Mouse (Mus musculus) lung, postnatal 4 days (tissue): ENCODE data around the gene Suclg2.

ENCODE experiments used
- DNase-seq, 2 experiments: peaks; one replicate each; pipeline ENCODE4 v3.0.0; 2021

Gene Suclg2

DNA sequence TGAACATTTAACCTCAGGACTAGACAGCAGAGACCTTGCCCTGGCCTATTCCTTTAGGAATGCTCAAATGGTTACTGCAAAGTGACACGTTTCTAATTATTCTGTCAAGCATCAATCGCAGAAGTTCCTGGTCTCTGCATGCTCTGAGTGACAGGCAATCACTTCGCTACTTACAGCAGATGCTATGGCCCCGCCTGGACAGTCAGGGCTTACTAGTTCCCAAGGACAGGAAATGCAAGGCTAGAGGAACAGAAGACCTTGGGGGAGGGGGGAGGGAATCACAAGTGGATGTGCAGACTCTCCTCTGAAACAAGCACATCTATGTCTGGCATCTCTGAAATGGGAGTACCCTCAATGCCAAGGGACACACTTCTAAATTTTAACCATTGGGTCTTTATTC lies 167.6 kb downstream of the Suclg2 start:
- DNase-seq: peak; percentile 7 to 50

GRCm38 (mm10) chr6:95546189-95546832 lies 172.3 kb downstream of the Suclg2 start:
- DNase-seq: peak in 1 of 2 experiments; percentile 29

DNA sequence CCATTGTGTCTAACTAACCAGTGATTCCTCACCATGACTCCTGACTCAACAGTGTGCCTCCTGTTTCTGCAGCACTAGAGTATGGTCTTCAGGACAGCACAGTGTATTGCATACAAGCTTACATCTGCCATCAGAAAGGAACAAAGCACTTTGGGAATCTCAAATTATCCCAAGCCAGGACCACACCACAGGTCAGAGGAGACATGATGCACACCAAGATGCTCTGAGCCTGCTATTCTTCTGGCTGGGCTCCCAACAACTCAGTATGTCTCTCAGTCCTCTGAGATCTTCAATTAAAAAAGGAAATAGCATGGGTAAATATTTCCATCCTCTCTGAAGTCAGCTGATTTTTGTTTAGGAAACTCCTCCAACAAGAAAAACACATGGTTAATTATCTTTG lies 172.9 kb downstream of the Suclg2 start:
- DNase-seq: peak; percentile 26 to 28

DNA sequence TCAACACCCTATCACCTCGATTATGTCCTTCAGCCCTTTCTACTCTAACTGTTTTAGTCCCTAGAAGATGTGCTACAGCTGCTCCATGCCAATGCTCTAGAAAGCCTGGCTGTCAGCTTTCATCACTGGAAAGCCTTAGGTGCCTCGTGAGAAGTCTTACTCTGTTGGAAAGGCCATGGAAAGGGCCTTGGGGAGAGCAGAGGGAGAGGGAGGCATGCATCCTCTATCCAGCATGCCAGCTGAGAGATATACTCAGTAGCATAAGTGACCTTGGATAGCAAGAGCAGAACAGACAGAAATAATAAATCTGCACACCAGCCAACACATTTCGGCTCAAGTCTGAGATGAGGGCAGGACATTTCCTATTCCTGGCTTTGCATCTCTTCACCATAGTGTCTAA lies 173.3 kb downstream of the Suclg2 start:
- no peak for DNase-seq

GRCm38 (mm10) chr6:95535191-95535590 lies 183.4 kb downstream of the Suclg2 start:
- DNase-seq: no peak

DNA sequence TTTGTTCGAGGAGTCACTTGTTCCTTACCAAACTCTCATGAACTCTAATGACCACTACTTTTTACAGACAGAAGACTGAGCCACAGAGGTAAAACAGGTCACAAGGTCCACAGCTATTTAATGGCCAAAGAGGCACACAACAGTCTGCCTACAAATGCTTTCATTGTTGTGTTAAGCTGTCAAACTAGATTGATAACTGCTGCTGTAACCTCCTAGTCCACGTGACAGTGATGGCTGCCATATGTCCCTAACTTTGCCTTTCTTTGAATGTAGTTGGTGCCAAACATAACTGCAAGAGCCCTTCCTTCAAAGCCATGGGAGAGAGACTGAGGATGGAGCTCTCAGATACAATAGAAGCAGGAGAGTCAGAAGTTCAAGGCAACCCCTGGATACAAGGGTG lies 198.8 kb downstream of the Suclg2 start:
- peak in 1 of 2 experiments; percentile 17 for DNase-seq

- DNase-seq: no peak
Observed at GRCm38 (mm10) chr6:95518406-95518805, 200.2 kb downstream of the Suclg2 start.

DNA sequence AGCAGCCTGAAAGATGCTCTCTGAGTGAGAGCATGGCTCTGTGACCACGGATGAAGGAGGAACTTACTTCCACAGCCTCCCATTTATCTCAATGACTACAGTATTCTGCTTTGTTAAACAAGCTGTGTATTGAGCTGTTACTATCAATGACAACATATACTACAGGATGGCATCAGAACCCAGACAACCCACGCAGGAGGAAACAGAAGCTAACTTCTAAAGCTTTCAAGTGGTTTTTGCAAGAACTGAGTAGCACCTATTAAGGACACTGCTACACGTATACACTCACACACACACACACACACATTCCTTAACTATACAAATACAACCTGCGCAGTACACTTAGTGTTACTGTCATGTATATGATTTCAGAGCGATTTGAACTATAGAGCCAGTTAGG lies 202.9 kb downstream of the Suclg2 start:
- DNase-seq: no peak

GRCm38 (mm10) chr6:95514726-95515125 lies 203.9 kb downstream of the Suclg2 start:
- no peak for DNase-seq

- no peak for DNase-seq
Observed at GRCm38 (mm10) chr6:95511689-95512088, 206.9 kb downstream of the Suclg2 start.

GRCm38 (mm10) chr6:95500771-95501170 lies 217.8 kb downstream of the Suclg2 start:
- DNase-seq: no peak

DNA sequence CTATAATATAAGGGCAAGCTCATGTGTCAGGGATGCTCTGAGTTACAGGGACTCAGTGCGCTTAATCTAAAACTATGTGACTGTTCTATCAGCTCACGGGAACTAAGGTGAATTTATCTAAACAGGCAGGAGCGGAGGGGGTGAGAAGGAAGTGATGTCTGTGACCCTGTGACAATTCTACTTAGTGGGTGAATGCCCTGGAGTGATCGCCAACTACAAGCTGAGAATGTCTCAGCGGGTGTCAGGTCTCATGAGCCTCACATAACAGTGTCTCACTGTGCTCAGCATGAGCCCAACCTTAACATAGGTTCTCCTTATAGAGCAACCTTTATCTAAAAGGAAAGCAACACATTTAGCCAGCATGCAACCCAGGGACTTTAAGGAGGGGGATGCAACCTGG lies 219.0 kb downstream of the Suclg2 start:
- no peak for DNase-seq

- DNase-seq: no peak
Observed at GRCm38 (mm10) chr6:95492216-95492956, 226.2 kb downstream of the Suclg2 start.

GRCm38 (mm10) chr6:95491043-95491442 lies 227.6 kb downstream of the Suclg2 start:
- no peak for DNase-seq

DNA sequence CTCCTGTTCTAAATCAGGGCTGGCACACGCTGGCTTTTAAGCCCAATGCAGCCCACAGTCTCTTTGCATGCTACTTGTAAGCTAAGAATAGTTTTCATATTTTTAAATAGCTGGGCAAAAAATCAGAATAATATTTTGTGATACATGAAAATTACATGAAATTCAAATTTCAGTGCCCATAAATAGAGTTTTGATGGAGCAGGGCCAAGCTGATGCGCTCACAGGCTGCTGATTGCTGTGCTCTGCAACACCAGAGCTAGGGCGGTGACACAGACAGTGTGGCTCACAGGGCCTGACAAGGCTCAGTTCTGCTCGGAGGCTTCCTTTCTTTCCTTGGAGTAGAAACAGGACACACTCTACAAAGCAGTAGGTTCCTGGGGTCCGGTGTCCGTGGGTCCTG lies 232.8 kb downstream of the Suclg2 start:
- no peak for DNase-seq

- peak; percentile 27 to 45 for DNase-seq
Observed at GRCm38 (mm10) chr6:95484183-95484818, 234.3 kb downstream of the Suclg2 start.

- no peak for DNase-seq
Observed at GRCm38 (mm10) chr6:95483686-95484085, 234.9 kb downstream of the Suclg2 start.

GRCm38 (mm10) chr6:95483127-95483526 lies 235.5 kb downstream of the Suclg2 start:
- peak; percentile 12 to 55 for DNase-seq

DNA sequence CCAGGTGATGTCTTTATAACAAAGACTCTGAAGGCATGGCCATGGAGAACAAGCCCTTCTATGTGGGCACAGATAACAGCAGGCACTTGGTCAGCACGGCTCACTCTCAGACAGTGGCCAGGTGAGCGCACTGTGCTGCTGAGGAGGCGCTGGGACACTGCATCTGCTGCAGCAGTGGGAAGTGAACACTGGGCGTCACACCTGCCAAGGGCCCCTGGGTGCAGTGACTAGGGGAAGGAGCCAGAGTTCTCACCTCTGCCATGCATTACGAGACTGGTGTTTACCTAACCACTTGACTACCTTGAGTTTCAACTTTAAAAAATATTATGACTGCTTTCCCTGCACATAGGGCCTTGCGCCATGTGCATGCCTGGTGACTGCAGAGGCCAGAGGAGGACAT lies 238.8 kb downstream of the Suclg2 start:
- DNase-seq: no peak

GRCm38 (mm10) chr6:95469521-95469920 lies 249.1 kb downstream of the Suclg2 start:
- peak in 1 of 2 experiments; percentile 35 for DNase-seq

- DNase-seq: no peak
Observed at GRCm38 (mm10) chr6:95465322-95465721, 253.3 kb downstream of the Suclg2 start.

DNA sequence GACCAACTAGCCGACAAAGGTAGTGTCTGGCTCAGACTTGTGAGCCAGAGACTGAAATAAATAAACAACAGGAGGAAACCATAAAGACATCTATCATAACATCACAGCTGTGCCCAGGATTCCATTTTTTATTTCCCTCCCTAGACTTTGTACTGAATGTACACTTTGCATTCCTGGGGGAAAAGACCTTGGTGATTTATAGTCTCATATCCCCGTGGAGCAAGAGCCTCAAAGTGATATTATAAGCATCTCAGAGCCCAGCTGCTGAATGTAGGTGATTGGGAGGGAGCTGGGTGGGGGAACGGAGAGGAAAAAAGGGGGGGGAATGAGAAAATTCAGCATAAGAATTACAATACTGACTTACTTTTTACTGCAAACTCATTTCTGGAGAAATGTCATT lies 259.2 kb downstream of the Suclg2 start:
- no peak for DNase-seq

DNA sequence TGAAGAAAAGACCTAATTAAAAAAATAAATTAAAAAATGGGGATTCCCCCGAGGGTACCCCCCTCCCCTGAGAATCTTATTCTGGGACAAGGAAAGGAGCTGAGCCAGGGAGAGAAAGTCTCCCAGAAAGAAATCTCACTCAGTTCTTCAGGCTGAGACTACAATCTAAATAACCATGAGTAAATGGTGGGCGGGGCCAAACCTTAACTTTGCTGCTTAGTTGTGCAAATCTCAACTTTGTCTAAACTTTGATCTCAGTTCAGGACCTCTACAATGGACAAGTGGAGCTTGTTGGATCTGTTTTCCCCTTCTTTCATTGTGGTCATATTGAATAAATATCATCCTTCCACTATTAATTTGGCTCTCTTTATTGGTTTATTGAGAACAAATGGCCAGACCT lies 272.4 kb downstream of the Suclg2 start:
- DNase-seq: no peak

DNA sequence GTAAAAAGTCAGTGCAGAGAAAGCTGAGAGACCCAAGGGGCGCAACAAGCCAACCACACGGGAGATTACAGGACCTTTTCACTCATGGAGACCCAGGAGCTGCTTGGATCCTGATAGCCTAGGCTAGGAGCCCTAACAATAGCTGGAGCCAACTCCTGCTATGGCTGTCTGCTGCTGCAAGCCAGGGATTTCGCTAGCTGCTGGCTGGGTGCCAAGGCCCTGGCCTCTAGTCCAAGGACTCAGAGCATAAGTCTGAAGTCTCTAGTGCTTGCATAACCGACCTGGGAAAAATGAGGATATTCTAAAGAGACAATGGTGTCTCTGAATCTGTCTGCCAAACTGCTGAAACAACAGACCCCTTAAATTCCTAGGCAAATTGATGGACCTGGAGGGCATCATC lies 273.6 kb downstream of the Suclg2 start:
- peak; percentile 52 to 69 for DNase-seq
